Mouse (Mus musculus): ENCODE results near the gene Kif24.

Gene Kif24

DNA sequence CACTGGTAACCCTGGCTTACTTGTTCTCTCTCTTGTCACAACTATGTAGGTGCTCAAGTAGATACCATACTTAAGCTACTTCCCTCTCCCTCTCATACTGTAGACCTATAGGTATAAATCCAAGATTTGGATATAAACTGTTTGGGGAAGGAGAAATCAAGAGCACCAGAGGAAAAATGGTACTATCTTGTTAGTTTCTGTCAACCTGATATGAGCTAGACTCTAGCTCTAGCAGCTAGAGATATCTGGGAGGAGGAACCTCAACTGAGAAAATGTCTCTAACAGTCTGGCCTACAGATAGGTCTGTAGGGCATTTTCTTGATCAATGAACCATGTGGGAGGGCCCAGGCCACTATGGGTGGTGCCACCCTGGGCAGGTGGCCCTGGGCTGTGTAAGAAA is 63.5 kb downstream of the Kif24 start:
- no peak for DNase-seq (ENCODE audit: low spot score)

DNA sequence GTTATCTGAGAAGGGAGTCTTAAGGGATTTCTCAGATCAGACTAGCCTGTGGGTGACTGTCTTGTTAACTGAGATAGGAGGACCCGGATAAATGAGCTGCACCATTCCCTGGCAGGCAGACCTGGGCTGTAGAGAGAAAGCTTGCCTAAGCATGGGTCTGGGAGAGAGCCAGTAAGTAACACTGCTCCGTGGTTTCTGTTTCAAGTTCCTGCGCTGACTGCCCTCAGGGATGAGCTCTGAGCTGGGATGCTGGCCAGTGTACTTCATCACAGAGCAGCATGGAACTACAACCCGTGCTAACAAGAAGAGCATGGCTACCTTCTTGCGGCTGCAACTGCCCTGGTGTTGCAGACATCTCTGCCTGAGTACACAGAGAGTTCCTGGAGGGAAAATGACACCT is 64.8 kb downstream of the Kif24 start:
- DNase-seq (ENCODE audit: low spot score) = no peak

DNA sequence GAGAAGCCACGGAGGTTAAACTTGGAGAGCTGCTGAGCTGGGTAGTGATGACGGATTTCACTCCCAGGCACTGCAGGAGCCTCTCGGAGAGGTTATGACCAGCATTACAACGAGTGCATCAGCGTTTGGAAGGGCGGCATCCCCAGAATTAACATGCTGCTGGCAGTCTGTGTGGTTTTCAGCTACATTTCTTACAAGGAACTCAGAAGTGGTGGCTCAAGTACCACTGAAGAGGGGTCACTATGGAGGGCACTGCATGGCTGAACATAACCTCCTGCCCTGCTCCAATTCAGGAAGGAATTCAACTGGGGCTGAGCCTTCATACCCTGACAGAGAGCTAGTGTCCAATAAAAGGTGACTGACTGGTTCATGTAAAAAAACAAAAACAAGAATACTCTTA is 66.3 kb downstream of the Kif24 start:
- no peak for DNase-seq (ENCODE audit: low spot score)

DNA sequence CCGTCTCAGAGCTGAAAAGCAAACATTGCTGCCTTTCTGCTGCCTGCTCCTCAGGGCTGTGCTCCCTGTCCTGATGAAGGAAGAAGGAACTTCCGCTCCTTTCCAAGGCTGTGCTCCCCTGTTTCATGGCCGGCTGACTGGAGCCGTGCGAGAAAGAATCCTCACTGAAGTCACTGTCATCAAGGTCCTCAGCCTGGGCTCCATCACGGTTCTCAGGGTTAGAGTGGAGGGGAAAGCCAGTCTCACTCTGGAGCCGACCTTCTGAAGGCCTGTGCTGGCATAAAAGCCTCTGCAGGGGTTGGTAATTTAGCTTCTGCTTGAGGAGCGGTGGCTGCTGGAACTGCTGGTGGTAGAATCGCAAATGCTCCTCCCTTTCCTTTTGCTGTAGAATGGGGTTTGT is 70.0 kb downstream of the Kif24 start:
- DNase-seq (ENCODE audit: low spot score) = no peak

DNA sequence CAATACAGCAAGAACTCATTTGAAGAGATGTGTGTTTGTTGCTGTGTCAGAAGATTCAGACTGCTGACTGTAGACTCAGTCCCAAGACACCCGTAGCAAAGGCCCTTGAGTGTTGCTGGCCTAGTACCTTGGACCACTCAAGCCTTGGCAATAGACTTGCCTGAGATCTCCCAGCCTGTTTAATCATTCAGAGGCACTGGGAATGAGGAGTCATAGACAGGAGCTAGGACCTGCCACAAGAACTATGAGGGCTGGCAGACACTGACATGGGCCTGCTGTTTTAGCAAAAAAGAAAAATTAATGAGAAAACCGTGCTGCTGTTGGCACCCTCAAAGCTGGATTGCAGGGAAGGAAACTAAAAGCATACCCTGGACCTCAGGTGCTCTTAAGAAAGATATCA is 73.7 kb downstream of the Kif24 start:
- no peak for DNase-seq (ENCODE audit: low spot score)

DNA sequence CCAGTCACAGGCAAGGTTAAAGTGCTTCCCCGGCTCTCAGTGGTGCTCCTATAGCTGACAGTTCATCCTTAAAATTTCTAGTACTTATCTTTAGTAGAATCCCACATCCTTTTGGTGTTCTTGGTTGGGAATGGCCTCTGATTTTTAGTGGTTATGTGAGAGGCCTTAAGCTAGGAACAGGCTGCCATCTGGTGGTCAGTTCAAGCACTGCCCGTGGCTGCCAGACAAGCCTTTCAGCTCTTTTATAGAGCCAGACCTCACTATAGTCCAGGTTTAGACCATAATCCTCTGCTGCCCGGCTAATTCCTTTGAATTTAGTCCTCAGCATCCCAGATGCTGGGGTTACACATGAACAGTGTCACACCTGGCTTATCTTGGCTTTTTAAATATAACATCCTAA is 74.6 kb downstream of the Kif24 start:
- peak; percentile 78 for DNase-seq (ENCODE audit: low spot score)

DNA sequence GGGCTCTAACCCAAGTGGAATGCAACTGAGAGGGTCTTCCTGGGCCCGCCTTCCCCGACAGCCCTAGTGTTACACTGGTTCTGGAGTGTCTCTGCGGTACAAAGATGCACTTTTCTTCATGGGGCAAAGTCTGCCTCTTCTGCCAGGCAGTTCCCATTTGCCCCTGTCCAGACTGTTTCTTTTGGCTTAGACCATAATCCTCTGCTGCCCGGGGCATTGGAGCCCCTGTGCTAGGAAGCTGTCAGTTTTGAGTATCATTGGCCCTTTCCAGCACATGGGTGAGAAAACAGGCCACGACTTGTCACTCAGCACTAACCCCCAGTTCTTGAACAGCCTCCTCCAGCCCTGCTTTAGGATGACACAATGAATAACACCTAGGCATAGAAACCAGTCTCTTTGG is 75.4 kb downstream of the Kif24 start:
- DNase-seq (ENCODE audit: low spot score) = no peak

DNA sequence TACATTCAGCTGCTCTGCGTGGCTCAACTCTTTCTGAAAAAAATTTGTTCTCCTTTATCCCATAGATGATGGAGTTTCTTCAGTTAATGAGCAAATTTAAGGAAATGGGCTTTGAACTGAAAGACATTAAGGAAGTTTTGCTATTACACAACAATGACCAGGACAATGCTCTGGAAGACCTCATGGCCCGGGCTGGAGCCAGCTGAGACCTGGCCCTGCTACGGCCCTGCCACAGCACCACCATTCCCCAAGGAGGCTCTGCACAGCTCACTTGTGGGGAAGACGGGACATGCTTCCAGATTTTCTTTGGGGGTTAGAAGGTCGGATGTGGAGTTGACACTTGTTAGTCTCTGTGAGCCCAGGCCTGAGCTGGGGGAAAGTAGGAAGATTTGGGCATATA is 76.1 kb downstream of the Kif24 start:
- DNase-seq (ENCODE audit: low spot score) = no peak

DNA sequence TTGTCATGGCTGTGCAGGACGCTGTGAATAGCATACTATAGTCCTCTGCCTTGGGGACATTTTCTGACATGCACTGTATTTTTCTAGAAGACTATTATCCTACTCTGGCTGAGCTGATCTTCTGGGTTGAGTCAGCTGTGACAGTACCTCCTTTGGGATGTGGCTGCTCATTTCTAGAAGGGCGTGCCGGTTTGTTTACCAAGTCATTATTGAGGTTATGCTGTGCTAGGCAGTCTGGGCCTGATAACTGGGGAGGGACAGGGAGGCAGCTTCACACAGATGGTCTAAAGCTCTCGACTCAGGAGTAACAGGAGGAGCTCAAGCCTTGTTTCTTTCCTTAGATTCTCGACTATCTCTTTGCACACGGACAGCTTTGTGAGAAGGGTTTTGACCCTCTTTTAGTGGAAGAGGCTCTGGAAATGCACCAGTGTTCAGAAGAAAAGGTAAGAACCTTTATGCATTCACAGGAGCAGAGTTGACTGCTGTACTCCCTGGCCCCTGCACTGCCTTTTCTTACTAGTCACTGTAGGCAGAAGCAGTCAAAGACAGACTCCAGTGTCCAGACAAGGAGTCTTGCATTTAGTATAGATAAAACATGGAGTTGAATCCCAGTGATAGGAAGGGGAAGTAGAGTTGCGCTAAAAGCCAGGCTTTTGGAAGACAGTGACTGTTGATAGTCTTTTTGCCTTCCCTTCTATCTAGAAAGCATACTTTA is 76.8 kb downstream of the Kif24 start:
- DNase-seq (ENCODE audit: low spot score) = no peak

DNA sequence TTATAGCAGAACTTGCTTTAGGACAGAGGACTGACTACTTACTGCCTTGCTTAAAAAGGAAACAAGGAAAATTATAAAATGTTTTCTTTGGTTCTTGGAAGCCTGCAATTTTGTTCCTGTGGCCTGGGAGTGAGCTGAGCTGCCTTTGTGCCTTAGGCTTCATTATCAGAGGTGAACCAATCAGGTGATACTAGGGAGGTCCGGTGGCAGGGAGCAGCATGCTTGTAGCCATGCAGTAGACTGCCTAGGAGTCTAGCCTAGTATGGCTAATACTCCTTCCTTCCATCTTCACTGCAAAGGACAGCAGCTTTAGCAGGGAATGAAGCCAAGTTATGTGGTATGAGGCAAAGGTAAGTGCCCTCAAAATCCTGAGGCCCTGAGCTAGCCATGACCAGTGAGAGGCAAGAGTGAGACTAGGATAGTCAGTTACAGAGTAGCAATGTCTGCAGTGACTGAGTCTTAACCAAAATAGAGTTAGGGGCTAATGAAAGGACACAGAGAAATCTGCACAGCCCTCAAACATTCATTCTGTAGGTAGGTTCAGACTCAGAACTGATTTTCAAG is 78.2 kb downstream of the Kif24 start:
- no peak for DNase-seq (ENCODE audit: low spot score)

DNA sequence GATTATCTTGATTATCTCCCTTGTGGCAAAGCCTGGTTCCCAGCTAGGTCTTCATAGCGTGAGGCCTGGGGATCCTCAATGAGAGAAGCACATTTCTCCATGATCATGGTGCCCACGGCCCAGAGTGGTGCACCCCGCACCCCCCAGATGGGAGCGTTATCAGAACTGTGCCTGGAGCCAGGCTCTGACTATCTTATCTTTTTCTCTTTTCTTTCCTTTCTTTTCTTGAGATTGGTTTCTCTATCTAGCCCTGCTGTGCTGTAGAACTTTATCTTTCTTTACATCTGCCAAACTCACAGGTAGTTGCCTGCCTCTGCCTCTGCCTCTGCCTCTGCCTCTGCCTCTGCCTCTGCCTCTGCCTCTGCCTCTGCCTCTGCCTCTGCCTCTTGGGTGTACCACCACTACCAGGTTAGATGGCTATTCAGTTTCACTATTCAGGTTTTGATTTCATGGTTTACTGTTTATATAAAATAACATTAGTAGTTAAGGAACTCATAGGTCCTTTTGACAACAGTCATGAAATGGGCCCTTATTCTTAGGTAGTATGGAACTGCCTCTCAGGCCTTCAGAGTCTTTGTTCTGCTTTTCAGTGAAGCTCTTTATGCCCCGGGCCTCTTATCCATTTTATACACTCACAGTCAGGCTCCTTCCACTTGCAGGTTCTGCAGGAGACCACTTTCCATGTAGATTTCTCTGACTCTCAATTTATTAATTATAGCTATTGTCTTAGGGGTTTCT is 83.3 kb downstream of the Kif24 start:
- no peak for DNase-seq (ENCODE audit: low spot score)

DNA sequence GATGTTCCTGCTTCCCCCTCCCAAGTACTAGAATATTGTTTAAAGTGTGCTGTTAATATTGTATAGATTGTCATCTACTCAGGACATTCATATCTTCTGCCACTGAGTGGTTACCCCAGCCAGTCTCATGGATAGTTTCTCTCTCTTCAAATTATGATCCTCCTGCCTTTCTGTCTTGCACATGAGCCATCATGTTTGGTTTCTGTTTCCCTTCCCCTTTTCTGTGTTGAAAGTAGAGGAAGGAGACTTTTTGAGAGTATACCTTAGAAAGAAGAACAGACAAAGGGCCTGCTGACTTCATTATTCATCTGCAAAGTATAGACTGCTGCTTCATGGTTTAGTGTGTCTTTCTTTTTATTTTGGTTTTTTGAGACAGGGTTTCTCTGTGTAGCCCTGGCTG is 87.1 kb downstream of the Kif24 start:
- no peak for DNase-seq (ENCODE audit: low spot score)

DNA sequence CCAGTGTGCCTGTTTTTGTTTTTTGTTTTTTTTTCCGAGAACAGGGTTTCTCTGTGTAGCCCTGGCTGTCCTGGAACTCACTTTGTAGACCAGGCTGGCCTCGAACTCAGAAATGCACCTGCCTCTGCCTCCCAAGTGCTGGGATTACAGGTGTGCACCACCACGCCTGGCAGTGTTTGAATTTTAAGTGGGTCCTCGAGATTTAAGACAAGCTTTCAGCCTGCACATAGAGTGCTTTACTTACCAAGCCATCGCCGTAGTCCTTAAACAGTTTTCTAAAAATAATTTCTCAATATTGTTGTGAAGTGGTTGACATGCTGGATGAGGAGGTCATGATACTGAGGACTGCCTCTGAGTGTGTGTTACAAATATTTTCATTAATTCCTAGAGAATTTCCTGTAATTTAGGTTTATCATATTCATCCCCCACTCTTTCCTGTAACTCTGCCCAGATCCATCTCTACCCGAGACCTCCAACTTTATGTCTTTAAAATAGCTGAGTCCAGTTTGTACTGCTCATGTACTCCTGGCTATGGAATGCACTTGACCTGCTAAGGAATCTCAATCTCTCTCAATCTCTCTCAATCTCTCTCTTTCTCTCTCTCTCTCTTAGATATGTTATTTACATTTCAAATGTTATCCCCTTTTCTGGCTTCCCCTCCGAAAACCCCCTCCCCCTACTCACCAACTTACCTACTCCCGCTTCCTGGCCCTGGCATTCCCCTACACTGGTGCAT is 94.8 kb downstream of the Kif24 start:
- no peak for DNase-seq (ENCODE audit: low spot score)

DNA sequence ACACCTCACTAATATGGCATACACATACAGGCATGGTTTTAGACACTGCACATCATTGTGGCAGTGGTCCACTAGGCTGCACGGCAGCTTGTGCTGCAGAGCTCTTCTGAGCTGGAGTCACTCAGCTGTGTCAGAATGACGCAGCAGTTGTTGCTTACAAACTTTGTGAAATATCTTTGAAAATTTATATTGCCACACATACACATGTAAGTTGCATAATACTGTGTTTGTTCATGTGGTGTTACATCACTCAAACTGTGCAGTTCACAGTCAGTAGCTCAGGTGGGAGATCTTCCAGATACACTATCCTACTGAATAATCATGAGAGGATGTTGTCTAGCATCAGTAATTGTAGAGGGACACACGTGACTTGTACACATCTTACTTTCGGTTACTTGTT is 96.5 kb downstream of the Kif24 start:
- DNase-seq (ENCODE audit: low spot score) = no peak

DNA sequence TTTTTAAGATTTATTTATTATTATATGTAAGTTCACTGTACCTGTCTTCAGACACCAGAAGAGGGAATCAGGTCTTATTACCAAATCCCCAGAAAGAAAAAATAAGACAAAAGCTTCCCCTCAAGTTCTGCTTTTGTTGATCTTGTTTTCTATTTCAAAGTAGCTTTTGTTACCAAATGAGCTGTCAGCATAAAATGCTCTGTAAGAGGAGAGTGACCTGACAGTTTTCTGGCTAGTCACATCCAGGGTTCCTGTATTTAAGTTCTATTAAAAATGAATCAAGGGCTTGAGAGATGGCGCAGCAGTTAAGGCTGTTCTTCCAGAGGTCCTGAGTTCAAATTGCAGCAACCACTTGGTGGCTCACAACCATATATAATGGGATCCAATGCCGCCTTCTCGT is 103.6 kb downstream of the Kif24 start:
- no peak for DNase-seq (ENCODE audit: low spot score)

DNA sequence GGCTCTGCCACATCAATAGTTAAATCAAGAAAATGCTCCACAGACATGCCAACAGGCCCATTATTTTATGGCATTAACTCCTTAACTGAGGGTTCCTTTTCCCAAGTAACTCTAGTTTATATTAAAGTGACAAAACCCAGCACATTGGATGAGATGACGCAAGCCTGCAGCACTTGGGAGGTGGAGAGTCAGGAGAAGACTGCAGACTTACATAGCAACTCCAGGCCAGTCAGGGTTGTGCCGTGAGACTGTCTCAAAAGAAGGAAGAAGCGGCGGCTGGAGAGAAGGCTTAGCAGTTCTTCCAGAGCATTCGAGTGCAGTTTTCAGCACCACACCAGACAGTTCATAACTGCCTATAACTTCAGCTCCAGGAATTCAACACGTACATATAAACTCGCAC is 105.3 kb downstream of the Kif24 start:
- DNase-seq (ENCODE audit: low spot score) = no peak

DNA sequence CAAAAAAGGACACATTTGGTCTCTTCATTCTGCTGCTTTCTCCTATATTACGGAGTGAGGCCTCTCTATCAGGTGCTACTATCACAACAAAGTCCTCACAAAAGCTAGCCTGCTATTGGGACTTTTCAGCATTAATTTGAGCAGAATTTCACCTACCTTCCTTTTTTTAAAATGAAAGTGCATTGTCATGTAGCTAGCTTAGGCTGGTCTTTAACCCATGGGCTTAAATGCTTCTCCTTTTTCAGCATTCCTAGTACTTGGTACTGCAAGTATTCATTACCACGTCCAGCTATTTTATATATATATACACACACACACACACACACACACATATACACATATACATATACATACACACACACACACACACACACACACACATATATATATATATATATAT is 106.0 kb downstream of the Kif24 start:
- DNase-seq (ENCODE audit: low spot score) = no peak

DNA sequence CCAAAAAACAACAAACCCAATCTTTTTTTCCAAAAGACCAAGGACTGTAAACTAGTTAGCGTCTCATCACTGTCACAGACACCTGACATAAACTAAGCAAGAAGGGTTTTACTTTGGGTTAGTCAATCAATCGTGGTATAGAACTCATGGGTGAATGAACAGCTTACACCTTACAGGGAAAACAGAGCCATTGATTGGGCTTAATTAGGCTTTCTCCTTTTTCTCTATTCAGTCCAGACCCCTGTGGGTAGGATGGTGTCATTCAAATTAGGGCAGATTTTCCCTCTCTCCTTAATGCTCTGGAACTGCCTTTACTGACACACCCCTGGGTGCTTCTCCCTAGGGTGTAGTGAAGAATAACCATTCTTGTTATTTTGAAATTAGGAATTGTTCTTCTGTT is 107.5 kb downstream of the Kif24 start:
- DNase-seq (ENCODE audit: low spot score) = no peak

DNA sequence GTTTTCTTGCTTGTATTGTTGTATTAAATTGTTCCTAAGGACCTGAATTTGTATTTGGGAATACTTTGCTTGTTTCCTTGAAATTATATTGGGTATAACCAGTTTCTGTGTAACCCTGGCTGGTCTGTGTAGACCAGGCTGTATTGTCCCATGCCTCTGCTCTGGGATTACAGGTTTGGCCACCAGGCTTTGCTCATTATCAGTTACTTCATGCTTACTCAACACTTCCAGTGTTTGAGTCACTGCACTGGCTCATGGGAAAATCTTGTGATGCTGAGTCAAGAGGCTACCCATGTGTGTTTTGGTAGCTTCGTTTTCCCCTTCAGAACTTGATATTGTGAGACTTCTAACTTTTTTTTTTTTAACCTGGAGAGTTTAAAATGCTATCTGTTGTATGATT is 111.4 kb downstream of the Kif24 start:
- peak; percentile 9 for DNase-seq (ENCODE audit: low spot score)

DNA sequence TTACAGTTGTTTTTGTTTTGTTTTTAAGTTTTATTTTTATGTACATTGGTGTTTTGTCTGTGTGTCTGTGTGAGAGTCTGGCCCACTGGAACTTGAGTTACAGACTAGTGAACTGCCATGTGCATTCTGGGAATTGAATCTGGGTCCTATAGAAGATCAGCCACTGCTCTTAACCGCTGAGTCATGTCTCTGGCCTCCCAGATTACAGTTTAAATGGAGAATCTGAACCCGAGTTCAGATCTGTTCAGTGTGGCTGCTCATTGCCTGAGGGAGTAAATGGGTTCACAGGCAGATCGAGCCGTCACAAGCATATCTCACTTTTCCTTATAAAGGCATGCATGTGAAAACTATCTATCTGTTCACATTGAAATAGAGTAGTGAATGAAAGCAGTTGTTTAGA is 111.9 kb downstream of the Kif24 start:
- no peak for DNase-seq (ENCODE audit: low spot score)

DNA sequence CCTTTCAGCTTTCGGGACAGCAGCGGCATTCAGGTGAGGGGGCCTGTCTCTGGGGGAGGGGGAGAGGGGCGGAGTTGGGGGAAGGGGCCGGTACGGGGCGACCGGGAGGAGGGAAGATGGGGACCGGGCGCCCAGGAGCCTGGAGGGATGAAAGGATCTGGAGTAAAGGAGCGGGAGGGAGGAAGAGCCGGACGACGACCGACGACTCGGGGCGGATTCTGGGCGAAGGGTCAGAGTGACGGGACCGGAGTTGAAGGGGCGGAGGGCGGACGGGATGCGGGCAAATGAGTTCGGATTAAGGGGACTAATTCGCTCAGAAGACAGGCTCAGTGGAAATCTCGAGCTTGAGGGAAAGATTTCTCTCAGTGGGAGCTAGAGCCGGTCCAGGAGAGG is 115.5 kb downstream of the Kif24 start:
- DNase-seq (ENCODE audit: low spot score) = no peak

DNA sequence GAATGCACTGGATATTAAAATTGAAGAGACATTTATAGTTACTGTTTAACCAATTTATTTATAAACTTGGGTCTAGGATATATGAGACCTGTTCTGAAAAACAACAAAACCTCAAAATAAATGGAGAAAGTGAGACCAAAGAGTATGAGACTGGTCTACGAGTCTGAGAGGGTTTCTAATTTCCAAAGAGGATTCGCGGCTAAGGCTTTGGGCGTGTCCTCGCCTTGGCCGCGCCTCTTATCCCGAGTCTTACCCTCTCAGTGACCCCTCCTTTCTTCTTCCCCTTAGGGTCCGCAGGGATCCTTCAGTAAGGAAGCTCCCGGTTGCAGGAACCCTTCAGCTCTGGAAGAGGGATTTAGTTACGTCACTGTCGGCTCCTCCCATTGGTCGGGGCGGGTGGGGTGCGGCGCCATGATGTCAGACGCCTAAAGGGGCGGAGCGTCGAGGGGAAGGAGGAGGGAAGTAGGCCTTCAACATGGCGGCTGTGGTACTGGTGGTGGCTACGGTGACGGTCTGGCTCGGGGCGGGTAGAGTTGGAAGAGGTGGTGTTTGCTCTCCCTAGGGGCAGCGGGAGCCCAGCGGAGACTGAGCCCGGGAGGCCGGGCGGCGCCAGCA is 116.0 kb downstream of the Kif24 start, which contains the start of gene Ubap1:
Ubap1 (plus strand) TSS at position 413 of the 615 bp plus-strand sequence.
- peak; percentile 97 for DNase-seq (ENCODE audit: low spot score)

Data from MN1 (cell line).